Mouse (Mus musculus) myocyte (in vitro differentiated cells): ENCODE measurements around the gene Fgf12. TPM values are rescaled to one million over a fixed set of nuclear protein-coding genes. Genes with fewer than 3 reads are reported as not detected.

ENCODE experiments used
- H3K27me3 ChIP-seq: one replicate; pipeline ENCODE4 v1.6.1; 2011; ENCODE audit not compliant: control insufficient read depth, insufficient read depth, insufficient read length
- H3K36me3 ChIP-seq: one replicate; pipeline ENCODE4 v1.6.1; 2011; ENCODE audit not compliant: control insufficient read depth, insufficient read depth
- H3K4me2 ChIP-seq: one replicate; pipeline ENCODE4 v1.6.1; 2011; ENCODE audit warnings: low read depth, control low read depth
- H3K4me3 ChIP-seq: one replicate; pipeline ENCODE4 v1.5.1; 2011; ENCODE audit warnings: mild to moderate bottlenecking, control low read depth, moderate library complexity
- H3K79me2 ChIP-seq: one replicate; pipeline ENCODE4 v1.6.1; 2011; ENCODE audit not compliant: control insufficient read depth, insufficient read depth
- H3ac ChIP-seq: one replicate; pipeline ENCODE4 v1.6.1; 2011; ENCODE audit not compliant: control insufficient read depth, insufficient read length
- CEBPB ChIP-seq: IDR thresholded peaks from 2 replicates; pipeline ENCODE4 v1.6.1; 2011; ENCODE audit warnings: mild to moderate bottlenecking, moderate library complexity; ENCODE audit not compliant: poor library complexity, insufficient read depth, severe bottlenecking
- E2F4 ChIP-seq: IDR thresholded peaks from one replicate; pipeline ENCODE4 v1.6.1; 2011; ENCODE audit warnings: mild to moderate bottlenecking, control low read depth, moderate library complexity; ENCODE audit not compliant: insufficient read depth
- MAX ChIP-seq: IDR thresholded peaks from one replicate; pipeline ENCODE4 v1.6.1; 2011; ENCODE audit warnings: low read depth, mild to moderate bottlenecking, control low read depth
- MYOD1 ChIP-seq, 3 experiments: IDR thresholded peaks; one replicate each; pipeline ENCODE4 v1.6.1; 2011; ENCODE audit warnings: control low read depth in 2 of 3, low read depth in 2 of 3, mild to moderate bottlenecking in 2 of 3, moderate library complexity in 1 of 3; ENCODE audit not compliant: insufficient read length in 2 of 3, control insufficient read depth in 1 of 3
- MYOG ChIP-seq, 3 experiments: IDR thresholded peaks; one replicate each; pipeline ENCODE4 v1.6.1; 2011; ENCODE audit warnings: control low read depth in 2 of 3, low read depth in 2 of 3, mild to moderate bottlenecking in 2 of 3; ENCODE audit not compliant: insufficient read length in 2 of 3, control insufficient read depth in 1 of 3, insufficient read depth in 1 of 3
- POLR2A ChIP-seq: IDR thresholded peaks from one replicate; pipeline ENCODE4 v1.6.1; 2011; ENCODE audit warnings: low read depth, mild to moderate bottlenecking, control low read depth, moderate library complexity; ENCODE audit not compliant: insufficient read length
- POLR2AphosphoS2 ChIP-seq: IDR thresholded peaks from one replicate; pipeline ENCODE4 v1.6.1; 2011; ENCODE audit warnings: low read depth, control low read depth; ENCODE audit not compliant: insufficient read length
- REST ChIP-seq: IDR thresholded peaks from one replicate; pipeline ENCODE4 v1.6.1; 2011; ENCODE audit warnings: mild to moderate bottlenecking, control low read depth, moderate library complexity; ENCODE audit not compliant: insufficient read depth, insufficient read length
- SRF ChIP-seq: IDR thresholded peaks from one replicate; pipeline ENCODE4 v1.6.1; 2011; ENCODE audit warnings: low read depth; ENCODE audit not compliant: control insufficient read depth, insufficient read length
- TCF12 ChIP-seq: IDR thresholded peaks from one replicate; pipeline ENCODE4 v1.6.1; 2011; ENCODE audit warnings: mild to moderate bottlenecking, control low read depth; ENCODE audit not compliant: poor library complexity, insufficient read depth, severe bottlenecking
- TCF3 ChIP-seq: IDR thresholded peaks from one replicate; pipeline ENCODE4 v1.6.1; 2011; ENCODE audit warnings: low read depth, control low read depth; ENCODE audit not compliant: insufficient read length
- USF1 ChIP-seq: IDR thresholded peaks from one replicate; pipeline ENCODE4 v1.6.1; 2011; ENCODE audit warnings: low read depth, mild to moderate bottlenecking, control low read depth, moderate library complexity
- polyA plus RNA-seq: library from polyadenylated mRNA; unstranded; fragments of >200 nt; fragmentation: generic; extraction: Trizol; gene quantifications from one replicate; pipeline ENCODE4 v1.2.1, GENCODE M21; 2012; ENCODE audit warnings: missing spikeins

The Fgf12 gene
- polyA plus RNA-seq, 1 experiment: not detected

GRCm38 (mm10) chr16:28592466-28592865 is 160.4 kb downstream of the Fgf12 start:
- H3K79me2 ChIP-seq: no peaks in the 10 kb centered on the region
- H3K4me2 ChIP-seq: no peak overlapping the region
- no peak overlapping the region for H3ac ChIP-seq
- H3K27me3 ChIP-seq: no peaks in the 10 kb centered on the region
- TF ChIP-seq TCF3: no peak
- no peak for TF ChIP-seq MAX
- no peak for TF ChIP-seq TCF12
- TF ChIP-seq MYOD1 (IDR thresholded peaks at IDR 0.05; ENCODE audit: control insufficient read depth in 1 of 3, insufficient read length in 2 of 3, low read depth in 2 of 3): no peak
- TF ChIP-seq USF1: no peak
- TF ChIP-seq SRF: no peak
- TF ChIP-seq E2F4: no peak
- TF ChIP-seq POLR2AphosphoS2: no peak
- TF ChIP-seq REST: no peak
- no peak for TF ChIP-seq CEBPB
- TF ChIP-seq POLR2A: no peak
- H3K36me3 ChIP-seq: no peaks in the 10 kb centered on the region
- no peak overlapping the region for H3K4me3 ChIP-seq

- Histone ChIP-seq H3K79me2 (no peaks in the 10 kb centered on the region), H3K4me3 (no peak overlapping the region), H3K36me3 (no peaks in the 10 kb centered on the region), H3K4me2 (no peak overlapping the region), H3ac (no peak overlapping the region), H3K27me3 (no peaks in the 10 kb centered on the region)
- TF ChIP-seq REST: no peak
- no peak for TF ChIP-seq TCF12
- no peak for TF ChIP-seq MAX
- TF ChIP-seq MYOD1 (IDR thresholded peaks at IDR 0.05; ENCODE audit: control insufficient read depth in 1 of 3, insufficient read length in 2 of 3, low read depth in 2 of 3): no peak
- TF ChIP-seq SRF: no peak
- TF ChIP-seq CEBPB: no peak
These were observed 161.3 kb downstream of the Fgf12 start for GRCm38 (mm10) chr16:28591583-28591982.

GRCm38 (mm10) chr16:28572212-28572611 is 180.7 kb downstream of the Fgf12 start:
- no peaks in the 10 kb centered on the region for H3K27me3 ChIP-seq
- H3K4me3 ChIP-seq: no peak overlapping the region
- H3K79me2 ChIP-seq: no peaks in the 10 kb centered on the region
- no peak overlapping the region for H3K4me2 ChIP-seq
- no peaks in the 10 kb centered on the region for H3K36me3 ChIP-seq
- H3ac ChIP-seq: no peak overlapping the region
- TF ChIP-seq CEBPB (no peak), MYOD1 (IDR thresholded peaks at IDR 0.05; ENCODE audit: control insufficient read depth in 1 of 3, insufficient read length in 2 of 3, low read depth in 2 of 3) (no peak), POLR2AphosphoS2 (no peak), POLR2A (no peak), USF1 (no peak)

- no peaks in the 10 kb centered on the region for H3K79me2 ChIP-seq
- TF ChIP-seq POLR2A: no peak
- TF ChIP-seq TCF12: no peak
- no peak for TF ChIP-seq REST
- no peak for TF ChIP-seq USF1
- TF ChIP-seq E2F4: no peak
- TF ChIP-seq SRF: no peak
- no peak for TF ChIP-seq MYOD1 (IDR thresholded peaks at IDR 0.05; ENCODE audit: control insufficient read depth in 1 of 3, insufficient read length in 2 of 3, low read depth in 2 of 3)
- TF ChIP-seq POLR2AphosphoS2: no peak
- no peak for TF ChIP-seq CEBPB
- no peak for TF ChIP-seq MYOG (IDR thresholded peaks at IDR 0.05; ENCODE audit: control insufficient read depth in 1 of 3, insufficient read depth in 1 of 3, insufficient read length in 2 of 3, low read depth in 2 of 3)
- no peak for TF ChIP-seq MAX
- no peak for TF ChIP-seq TCF3
- H3K4me2 ChIP-seq: no peak overlapping the region
- H3K36me3 ChIP-seq: no peaks in the 10 kb centered on the region
- H3K27me3 ChIP-seq: no peaks in the 10 kb centered on the region
- no peak overlapping the region for H3K4me3 ChIP-seq
- no peak overlapping the region for H3ac ChIP-seq
These were observed 188.1 kb downstream of the Fgf12 start for GRCm38 (mm10) chr16:28564716-28565217.

GRCm38 (mm10) chr16:28564075-28564715 is 188.7 kb downstream of the Fgf12 start:
- peak; percentile 63 for TF ChIP-seq REST
- no peak for TF ChIP-seq CEBPB
- Histone ChIP-seq H3K36me3 (no peaks in the 10 kb centered on the region), H3K79me2 (no peaks in the 10 kb centered on the region), H3ac (no peak overlapping the region), H3K27me3 (no peaks in the 10 kb centered on the region), H3K4me2 (no peak overlapping the region), H3K4me3 (no peak overlapping the region)
